ENCODE assay signal across 9 mouse cellular contexts in genomic region chr10:111893941-111894340, GRCm38 (mm10).
DNase-seq lines count a peak whose midpoint lies in the region; ATAC-seq lines count a peak whose summit lies in the region.
"Had no signal": no experiment of that assay in that cellular context is flagged by ENCODE, and none has a peak within 500 bp of the region (broad histone marks: within the 10 kb centered on the region; RNA-seq: fewer than 3 reads in every experiment).

No protein-coding gene starts in this region.

- no peaks in the 10 kb centered on the region for H3K27me3 ChIP-seq in heart, embryonic 11.5 days (ENCODE audit: control insufficient read depth, insufficient read depth, low read length)
- H3K27me3 ChIP-seq in limb, embryonic 13.5 days = no peaks in the 10 kb centered on the region
- no peaks in the 10 kb centered on the region for H3K27me3 ChIP-seq in stomach, embryonic 15.5 days (replicated peaks)
- H3K27me3 ChIP-seq in hindbrain, embryonic 14.5 days (ENCODE audit: control insufficient read depth, insufficient read depth, low read length) = no peaks in the 10 kb centered on the region
- no peaks in the 10 kb centered on the region for H3K27me3 ChIP-seq in midbrain, embryonic 14.5 days (ENCODE audit: control insufficient read depth, insufficient read depth, low read length)

- intact Hi-C loops in heart, postnatal 25 days (cut with DNase I) = no loop called here

- peak; percentile 45 for DNase-seq in heart, adult 8-10 months (ENCODE audit: low spot score)
- DNase-seq in heart, postnatal 25 days (ENCODE audit: low spot score) = peak; percentile 40
- DNase-seq in hindbrain, embryonic 14.5 days (ENCODE audit: low spot score) = no peak
- no peak for DNase-seq in midbrain, embryonic 14.5 days
- no peak for DNase-seq in liver

- H3K4me1 ChIP-seq in heart, embryonic 11.5 days (ENCODE audit: control insufficient read depth, insufficient read depth, low read length) = peaks cover 3% of the 10 kb centered on the region; the same call in 1 of the 2 replicates
- H3K4me1 ChIP-seq in limb, embryonic 13.5 days = peaks cover 5% of the 10 kb centered on the region
- peaks cover 4% of the 10 kb centered on the region; the same call in 1 of the 2 replicates for H3K4me1 ChIP-seq in stomach, embryonic 15.5 days
- no peaks in the 10 kb centered on the region for H3K4me1 ChIP-seq in hindbrain, embryonic 14.5 days (replicated peaks; ENCODE audit: control insufficient read depth, insufficient read depth, low read length)
- H3K4me1 ChIP-seq in midbrain, embryonic 14.5 days (ENCODE audit: control insufficient read depth, insufficient read depth, low read length) = no peaks in the 10 kb centered on the region

- no peak overlapping the region for H3K4me3 ChIP-seq in heart, embryonic 11.5 days (ENCODE audit: low read depth, low read length)
- no peak overlapping the region for H3K4me3 ChIP-seq in limb, embryonic 13.5 days
- no peak overlapping the region for H3K4me3 ChIP-seq in stomach, embryonic 15.5 days (replicated peaks)
- H3K4me3 ChIP-seq in hindbrain, embryonic 14.5 days (replicated peaks; ENCODE audit: low read length) = no peak overlapping the region
- no peak overlapping the region for H3K4me3 ChIP-seq in midbrain, embryonic 14.5 days (replicated peaks; ENCODE audit: low read depth, low read length)

- H3K9me3 ChIP-seq in heart, embryonic 11.5 days (replicated peaks; ENCODE audit: control insufficient read depth, low read length) = no peaks in the 10 kb centered on the region
- H3K9me3 ChIP-seq in limb, embryonic 13.5 days = no peaks in the 10 kb centered on the region
- no peaks in the 10 kb centered on the region for H3K9me3 ChIP-seq in stomach, embryonic 15.5 days
- no peaks in the 10 kb centered on the region for H3K9me3 ChIP-seq in hindbrain, embryonic 14.5 days (ENCODE audit: control insufficient read depth, low read length)
- no peaks in the 10 kb centered on the region for H3K9me3 ChIP-seq in midbrain, embryonic 14.5 days (ENCODE audit: control insufficient read depth, low read length)

- H3K4me2 ChIP-seq in heart, embryonic 11.5 days = no peak overlapping the region
- no peak overlapping the region for H3K4me2 ChIP-seq in limb, embryonic 13.5 days (replicated peaks)
- no peak overlapping the region for H3K4me2 ChIP-seq in stomach, embryonic 15.5 days
- H3K4me2 ChIP-seq in hindbrain, embryonic 14.5 days (replicated peaks) = no peak overlapping the region
- no peak overlapping the region for H3K4me2 ChIP-seq in midbrain, embryonic 14.5 days (ENCODE audit: low read length)

- ATAC-seq in heart, embryonic 11.5 days (replicated peaks; ENCODE audit: insufficient number of reproducible peaks, low FRiP score, low TSS enrichment) = no peak; the same call in 1 of the 2 replicates
- ATAC-seq in limb, embryonic 13.5 days (ENCODE audit: low FRiP score, low read depth) = peak; percentile 48; the same call in 1 of the 2 replicates
- ATAC-seq in stomach, embryonic 15.5 days (ENCODE audit: insufficient read depth, low FRiP score, low read depth) = peak; percentile 66
- ATAC-seq in hindbrain, embryonic 14.5 days (ENCODE audit: low FRiP score) = no peak
- no peak for ATAC-seq in midbrain, embryonic 14.5 days (ENCODE audit: low FRiP score, low TSS enrichment)
- ATAC-seq: forebrain, embryonic 14.5 days had no signal

- 68% methylated on average over 8 of the region's 8 CpGs for WGBS in heart, embryonic 11.5 days (ENCODE audit: insufficient replicate concordance)
- 78% methylated on average over 8 of the region's 8 CpGs for WGBS in limb, embryonic 13.5 days
- 51% methylated on average over 8 of the region's 8 CpGs for WGBS in stomach, embryonic 15.5 days
- WGBS in hindbrain, embryonic 14.5 days = 90% methylated on average over 8 of the region's 8 CpGs
- WGBS in midbrain, embryonic 14.5 days = 90% methylated on average over 8 of the region's 8 CpGs

- no peak overlapping the region for H3K9ac ChIP-seq in heart, embryonic 11.5 days (ENCODE audit: low read depth, low read length)
- no peak overlapping the region for H3K9ac ChIP-seq in limb, embryonic 13.5 days
- H3K9ac ChIP-seq in stomach, embryonic 15.5 days = no peak overlapping the region
- no peak overlapping the region for H3K9ac ChIP-seq in hindbrain, embryonic 14.5 days
- no peak overlapping the region for H3K9ac ChIP-seq in midbrain, embryonic 14.5 days (replicated peaks; ENCODE audit: low read length)

- no peaks in the 10 kb centered on the region for H3K36me3 ChIP-seq in heart, embryonic 11.5 days (ENCODE audit: control insufficient read depth, insufficient read depth, low read length)
- no peaks in the 10 kb centered on the region for H3K36me3 ChIP-seq in limb, embryonic 13.5 days
- H3K36me3 ChIP-seq in stomach, embryonic 15.5 days = no peaks in the 10 kb centered on the region
- H3K36me3 ChIP-seq in hindbrain, embryonic 14.5 days (replicated peaks; ENCODE audit: control insufficient read depth, insufficient read depth) = no peaks in the 10 kb centered on the region
- no peaks in the 10 kb centered on the region for H3K36me3 ChIP-seq in midbrain, embryonic 14.5 days (ENCODE audit: control insufficient read depth, insufficient read depth, low read length)

- H3K27ac ChIP-seq in heart, embryonic 11.5 days (ENCODE audit: low read depth, low read length) = no peak overlapping the region
- H3K27ac ChIP-seq in limb, embryonic 13.5 days = 0 out of 2 replicates have a peak overlapping the region, but pooled peaks have one; percentile 28
- peak overlapping the region; percentile 90 for H3K27ac ChIP-seq in stomach, embryonic 15.5 days
- no peak overlapping the region for H3K27ac ChIP-seq in hindbrain, embryonic 14.5 days
- H3K27ac ChIP-seq in midbrain, embryonic 14.5 days (replicated peaks; ENCODE audit: low read depth, low read length) = no peak overlapping the region

Comparison
In these comparisons a context has a peak if more than half of its experiments do, and no peak if none do; other contexts are left out.
1. DNase-seq: peak in heart, adult 8-10 months (single experiment) and heart, postnatal 25 days (single experiment); none in hindbrain, embryonic 14.5 days (single experiment), midbrain, embryonic 14.5 days (single experiment) and liver (single experiment).
2. ATAC-seq: peak in limb, embryonic 13.5 days (single experiment) and stomach, embryonic 15.5 days (single experiment); none in heart, embryonic 11.5 days (single experiment), hindbrain, embryonic 14.5 days (single experiment) and midbrain, embryonic 14.5 days (single experiment).
3. H3K27ac ChIP-seq: peak in limb, embryonic 13.5 days (single experiment) and stomach, embryonic 15.5 days (single experiment); none in heart, embryonic 11.5 days (single experiment), hindbrain, embryonic 14.5 days (single experiment) and midbrain, embryonic 14.5 days (single experiment).